Mouse (Mus musculus): Measurements from ENCODE around the gene Ushbp1. TPM values are rescaled to one million over a fixed set of nuclear protein-coding genes. Genes with fewer than 3 reads are reported as not detected.

The Ushbp1 gene
- polyA plus RNA-seq, 1 experiment: 7.8 TPM

DNA sequence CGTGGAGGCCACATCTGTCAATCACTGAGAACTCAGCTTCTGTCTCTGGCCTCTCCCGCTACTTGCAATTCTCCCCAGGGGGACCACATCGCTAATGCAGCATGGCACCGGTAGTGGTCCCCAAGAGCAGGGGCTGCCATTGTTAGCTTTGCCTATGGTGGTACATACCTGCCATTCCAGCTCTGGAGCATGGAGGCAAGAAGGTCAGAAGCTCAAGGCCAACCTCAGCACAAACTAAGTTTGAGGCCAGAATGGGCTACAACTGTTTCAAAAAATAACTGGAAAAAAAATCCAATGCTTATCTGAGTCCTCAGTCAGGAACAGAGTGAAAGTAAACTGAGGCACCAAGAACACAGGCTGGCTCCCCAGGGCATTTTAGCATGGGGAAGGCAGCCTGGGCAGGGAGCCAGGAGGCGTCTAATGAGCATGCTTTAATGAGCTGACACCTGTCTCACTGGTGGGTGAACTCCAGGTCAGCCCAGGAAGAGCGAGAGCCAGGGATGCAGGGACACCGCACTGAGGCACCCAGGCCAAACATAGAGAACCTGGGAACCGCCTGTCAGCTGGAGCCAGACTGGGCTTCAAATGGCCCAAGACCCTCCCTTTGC lies 19.1 kb downstream of the Ushbp1 start:
- H3K4me1 ChIP-seq (ENCODE audit: control insufficient read depth, insufficient read depth, insufficient read length, low read length): peaks cover 38% of the 10 kb centered on the region
- H3K4me3 ChIP-seq (ENCODE audit: low read depth, low read length): peak overlapping the region; percentile 53; the same call in 1 of the 2 replicates
- no peak overlapping the region for H3K27ac ChIP-seq (ENCODE audit: insufficient read depth, low read depth, low read length)
- H3K36me3 ChIP-seq (ENCODE audit: control insufficient read depth, insufficient read depth, low read length): peaks cover 30% of the 10 kb centered on the region
- no peak for TF ChIP-seq CTCF (IDR thresholded peaks at IDR 0.05; ENCODE audit: extremely low read depth, insufficient read length, insufficient replicate concordance, low read depth, low read length)
- TF ChIP-seq POLR2A (IDR thresholded peaks at IDR 0.05; ENCODE audit: low read depth, low read length): no peak
- H3K27me3 ChIP-seq (ENCODE audit: control insufficient read depth, insufficient read depth, low read length): no peaks in the 10 kb centered on the region
- WGBS: 54% methylated on average over 8 of the region's 8 CpGs

DNA sequence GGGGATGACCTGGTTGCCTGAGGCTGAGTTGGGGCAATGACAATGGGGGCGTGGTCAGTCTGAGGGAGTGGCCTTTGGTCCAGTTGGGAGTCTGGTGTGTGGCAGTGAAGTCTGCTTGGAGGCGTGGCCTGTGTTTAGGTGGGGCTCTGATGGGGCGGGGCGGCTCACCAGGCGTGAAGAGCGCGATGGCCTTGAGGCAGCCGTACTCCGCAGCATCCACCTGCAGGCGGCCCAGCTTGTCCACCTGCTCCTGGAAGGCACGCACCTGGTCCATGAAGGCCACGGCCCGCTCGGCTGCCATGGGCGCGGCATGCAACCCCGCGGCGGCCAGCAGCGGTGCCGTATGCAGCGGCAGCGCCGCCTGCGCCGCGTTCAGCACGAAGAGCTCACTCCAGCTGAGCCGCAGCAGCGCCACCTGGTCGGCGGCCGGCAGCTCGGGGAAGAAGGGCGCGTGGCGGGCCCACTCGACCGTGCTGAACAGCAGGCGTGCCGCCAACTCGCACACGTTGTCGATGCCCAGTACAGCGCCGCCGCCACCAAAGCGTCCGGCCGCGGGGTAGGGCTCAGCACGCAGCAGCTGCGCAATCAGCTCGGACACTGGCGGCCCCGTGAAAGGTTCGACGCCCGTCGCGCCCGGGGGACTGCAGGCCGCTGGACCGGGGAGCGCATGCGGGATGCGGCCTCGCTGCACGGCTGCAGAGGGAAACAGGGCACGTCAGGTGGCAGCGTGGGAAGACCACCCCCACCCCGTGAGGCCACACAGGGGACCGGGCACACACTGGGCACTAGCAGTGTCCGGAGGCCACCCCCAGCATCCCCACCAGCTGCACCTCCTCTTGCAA lies 19.8 kb downstream of the Ushbp1 start:
- 15% methylated on average over 74 of the region's 74 CpGs for WGBS
- TF ChIP-seq CTCF (IDR thresholded peaks at IDR 0.05; ENCODE audit: extremely low read depth, insufficient read length, insufficient replicate concordance, low read depth, low read length) (no peak), POLR2A (IDR thresholded peaks at IDR 0.05; ENCODE audit: low read depth, low read length) (no peak)
- Histone ChIP-seq H3K36me3 (ENCODE audit: control insufficient read depth, insufficient read depth, low read length) (peaks cover 30% of the 10 kb centered on the region), H3K27ac (ENCODE audit: insufficient read depth, low read depth, low read length) (peak overlapping the region; percentile 46), H3K4me1 (ENCODE audit: control insufficient read depth, insufficient read depth, insufficient read length, low read length) (peaks cover 38% of the 10 kb centered on the region), H3K27me3 (ENCODE audit: control insufficient read depth, insufficient read depth, low read length) (no peaks in the 10 kb centered on the region), H3K4me3 (ENCODE audit: low read depth, low read length) (peak overlapping the region; percentile 53)

DNA sequence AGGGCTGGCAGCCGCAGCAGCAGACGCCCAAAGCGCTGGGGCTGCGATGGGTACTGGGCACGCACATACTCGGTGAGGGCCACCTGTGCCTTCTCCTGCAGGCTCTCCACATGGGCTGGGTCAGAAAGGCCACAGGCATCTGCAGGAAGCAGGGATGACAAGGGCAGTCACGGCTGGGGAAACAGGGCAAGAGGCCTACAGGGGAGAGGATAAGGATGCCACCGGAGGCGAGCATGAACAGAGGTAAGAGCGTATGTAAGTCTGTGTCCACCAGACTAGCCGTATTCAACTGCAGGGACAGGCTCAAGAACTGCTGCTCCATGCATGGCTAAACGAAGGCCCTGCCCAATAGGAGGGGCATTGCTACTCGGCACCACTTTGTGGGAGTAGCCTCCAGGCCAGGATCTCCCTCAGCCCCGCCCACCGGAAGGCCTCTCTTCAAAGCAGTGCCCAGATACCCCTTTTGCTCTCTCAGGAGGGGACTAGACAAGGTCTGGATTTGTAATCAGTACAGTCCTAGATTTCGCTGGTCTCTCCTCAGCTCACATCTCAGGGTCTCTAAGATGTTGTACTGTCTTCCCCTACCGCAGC lies 20.9 kb downstream of the Ushbp1 start:
- Histone ChIP-seq H3K4me1 (ENCODE audit: control insufficient read depth, insufficient read depth, insufficient read length, low read length) (peaks cover 35% of the 10 kb centered on the region), H3K4me3 (ENCODE audit: low read depth, low read length) (no peak overlapping the region), H3K27ac (ENCODE audit: insufficient read depth, low read depth, low read length) (no peak overlapping the region), H3K36me3 (ENCODE audit: control insufficient read depth, insufficient read depth, low read length) (peaks cover 32% of the 10 kb centered on the region), H3K27me3 (ENCODE audit: control insufficient read depth, insufficient read depth, low read length) (no peaks in the 10 kb centered on the region)
- TF ChIP-seq POLR2A (IDR thresholded peaks at IDR 0.05; ENCODE audit: low read depth, low read length) (no peak), CTCF (IDR thresholded peaks at IDR 0.05; ENCODE audit: extremely low read depth, insufficient read length, insufficient replicate concordance, low read depth, low read length) (no peak)
- WGBS: 79% methylated on average over 17 of the region's 17 CpGs

- Histone ChIP-seq H3K36me3 (ENCODE audit: control insufficient read depth, insufficient read depth, low read length) (peaks cover 31% of the 10 kb centered on the region), H3K27me3 (ENCODE audit: control insufficient read depth, insufficient read depth, low read length) (no peaks in the 10 kb centered on the region), H3K27ac (ENCODE audit: insufficient read depth, low read depth, low read length) (no peak overlapping the region), H3K4me3 (ENCODE audit: low read depth, low read length) (no peak overlapping the region), H3K4me1 (ENCODE audit: control insufficient read depth, insufficient read depth, insufficient read length, low read length) (peaks cover 28% of the 10 kb centered on the region)
- TF ChIP-seq POLR2A (IDR thresholded peaks at IDR 0.05; ENCODE audit: low read depth, low read length) (no peak), CTCF (IDR thresholded peaks at IDR 0.05; ENCODE audit: extremely low read depth, insufficient read length, insufficient replicate concordance, low read depth, low read length) (no peak)
- 92% methylated on average over 3 of the region's 3 CpGs for WGBS
Observed at GRCm38 (mm10) chr8:71373000-71373399, 22.6 kb downstream of the Ushbp1 start.

DNA sequence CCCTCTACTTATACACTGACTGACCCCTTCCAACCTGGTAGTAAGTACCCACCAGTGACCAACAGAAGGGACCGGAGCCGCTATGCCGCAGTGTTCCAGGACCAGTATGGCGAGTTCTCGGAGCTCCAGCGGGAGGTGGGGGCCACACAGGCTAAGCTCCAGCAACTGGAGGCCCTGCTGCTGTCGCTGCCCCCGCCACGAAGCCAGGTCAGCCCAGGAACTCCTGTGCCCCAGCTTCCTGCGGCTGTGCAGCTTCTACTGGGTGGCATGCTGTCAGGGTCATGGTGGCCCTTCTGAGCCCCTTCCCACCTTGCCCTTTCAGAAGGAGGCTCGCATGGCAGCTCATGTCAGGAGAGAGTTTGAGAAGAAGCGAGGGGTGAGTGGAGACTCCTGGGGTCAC lies 23.2 kb downstream of the Ushbp1 start:
- Histone ChIP-seq H3K4me1 (ENCODE audit: control insufficient read depth, insufficient read depth, insufficient read length, low read length) (peaks cover 28% of the 10 kb centered on the region), H3K4me3 (ENCODE audit: low read depth, low read length) (no peak overlapping the region), H3K27ac (ENCODE audit: insufficient read depth, low read depth, low read length) (no peak overlapping the region), H3K36me3 (ENCODE audit: control insufficient read depth, insufficient read depth, low read length) (peaks cover 28% of the 10 kb centered on the region), H3K27me3 (ENCODE audit: control insufficient read depth, insufficient read depth, low read length) (no peaks in the 10 kb centered on the region)
- TF ChIP-seq POLR2A (IDR thresholded peaks at IDR 0.05; ENCODE audit: low read depth, low read length): no peak
- TF ChIP-seq CTCF (IDR thresholded peaks at IDR 0.05; ENCODE audit: extremely low read depth, insufficient read length, insufficient replicate concordance, low read depth, low read length): no peak
- WGBS: 90% methylated on average over 12 of the region's 12 CpGs

- peaks cover 22% of the 10 kb centered on the region for H3K4me1 ChIP-seq (ENCODE audit: control insufficient read depth, insufficient read depth, insufficient read length, low read length)
- H3K27me3 ChIP-seq (ENCODE audit: control insufficient read depth, insufficient read depth, low read length): no peaks in the 10 kb centered on the region
- peak within 1 kb of the TSS; percentile 81 for H3K27ac ChIP-seq (ENCODE audit: insufficient read depth, low read depth, low read length)
- under 1% methylated on average over 68 of the region's 68 CpGs for WGBS
- TF ChIP-seq POLR2A (IDR thresholded peaks at IDR 0.05; ENCODE audit: low read depth, low read length) (peak; percentile 68; the same call in 1 of the 2 replicates), CTCF (IDR thresholded peaks at IDR 0.05; ENCODE audit: extremely low read depth, insufficient read length, insufficient replicate concordance, low read depth, low read length) (peak; percentile 98)
- peak within 1 kb of the TSS; percentile 72 for H3K4me3 ChIP-seq (ENCODE audit: low read depth, low read length)
- peaks cover 28% of the 10 kb centered on the region for H3K36me3 ChIP-seq (ENCODE audit: control insufficient read depth, insufficient read depth, low read length)
Observed at GRCm38 (mm10) chr8:71371236-71371848, 24.3 kb downstream of the Ushbp1 start, which contains the start of gene Ocel1. Ocel1 (plus strand) TSS chr8:71371298.
